Mouse (Mus musculus): ENCODE results near the gene Cxcr4.

The Cxcr4 gene

GRCm38 (mm10) chr1:128592211-128592741 is at the start of gene Cxcr4:
Gene Cxcr4 (minus strand): TSS chr1:128592293.
- peak; percentile 96 to 99 for DNase-seq (ENCODE audit: low spot score in 2 of 2)

- no peak for DNase-seq (ENCODE audit: low spot score in 2 of 2)
These were observed 47.6 kb upstream of the Cxcr4 start for GRCm38 (mm10) chr1:128639707-128640107.

- no peak for DNase-seq (ENCODE audit: low spot score in 2 of 2)
These were observed 45.2 kb upstream of the Cxcr4 start for GRCm38 (mm10) chr1:128637230-128637740.

- no peak for DNase-seq (ENCODE audit: low spot score in 2 of 2)
These were observed 44.5 kb upstream of the Cxcr4 start for GRCm38 (mm10) chr1:128636258-128637229.

GRCm38 (mm10) chr1:128633711-128634379 is 41.8 kb upstream of the Cxcr4 start:
- no peak for DNase-seq (ENCODE audit: low spot score in 2 of 2)

GRCm38 (mm10) chr1:128632522-128632921 is 40.4 kb upstream of the Cxcr4 start:
- DNase-seq (ENCODE audit: low spot score in 2 of 2): no peak

GRCm38 (mm10) chr1:128626144-128626678 is 34.1 kb upstream of the Cxcr4 start:
- DNase-seq (ENCODE audit: low spot score in 2 of 2): no peak

- DNase-seq (ENCODE audit: low spot score in 2 of 2): no peak
These were observed 31.4 kb upstream of the Cxcr4 start for GRCm38 (mm10) chr1:128623594-128623887.

GRCm38 (mm10) chr1:128622867-128623593 is 30.9 kb upstream of the Cxcr4 start:
- no peak for DNase-seq (ENCODE audit: low spot score in 2 of 2)

GRCm38 (mm10) chr1:128617654-128618310 is 25.7 kb upstream of the Cxcr4 start:
- no peak for DNase-seq (ENCODE audit: low spot score in 2 of 2)

GRCm38 (mm10) chr1:128616586-128616985 is 24.5 kb upstream of the Cxcr4 start:
- DNase-seq (ENCODE audit: low spot score in 2 of 2): no peak

- DNase-seq (ENCODE audit: low spot score in 2 of 2): peak in 1 of 2 experiments; percentile 42
These were observed 23.3 kb upstream of the Cxcr4 start for GRCm38 (mm10) chr1:128615459-128615806.

- DNase-seq (ENCODE audit: low spot score in 2 of 2): peak in 1 of 2 experiments; percentile 61
These were observed 22.8 kb upstream of the Cxcr4 start for GRCm38 (mm10) chr1:128614653-128615458.

- DNase-seq (ENCODE audit: low spot score in 2 of 2): peak in 1 of 2 experiments; percentile 61
These were observed 16.0 kb upstream of the Cxcr4 start for GRCm38 (mm10) chr1:128608119-128608518.

- no peak for DNase-seq (ENCODE audit: low spot score in 2 of 2)
These were observed 15.3 kb upstream of the Cxcr4 start for GRCm38 (mm10) chr1:128607423-128607822.

- DNase-seq (ENCODE audit: low spot score in 2 of 2): no peak
These were observed 13.7 kb upstream of the Cxcr4 start for GRCm38 (mm10) chr1:128605794-128606193.

GRCm38 (mm10) chr1:128602688-128603385 is 10.7 kb upstream of the Cxcr4 start:
- no peak for DNase-seq (ENCODE audit: low spot score in 2 of 2)

- peak in 1 of 2 experiments; percentile 72 for DNase-seq (ENCODE audit: low spot score in 2 of 2)
These were observed 10.1 kb upstream of the Cxcr4 start for GRCm38 (mm10) chr1:128602018-128602687.

GRCm38 (mm10) chr1:128601307-128601706 is 9.2 kb upstream of the Cxcr4 start:
- no peak for DNase-seq (ENCODE audit: low spot score in 2 of 2)
